Mouse (Mus musculus): ENCODE data around the gene Nr2e1.

Gene Nr2e1

GRCm38 (mm10) chr10:42587961-42588750 lies 4.7 kb upstream of the Nr2e1 start:
- DNase-seq, result no peak

DNA sequence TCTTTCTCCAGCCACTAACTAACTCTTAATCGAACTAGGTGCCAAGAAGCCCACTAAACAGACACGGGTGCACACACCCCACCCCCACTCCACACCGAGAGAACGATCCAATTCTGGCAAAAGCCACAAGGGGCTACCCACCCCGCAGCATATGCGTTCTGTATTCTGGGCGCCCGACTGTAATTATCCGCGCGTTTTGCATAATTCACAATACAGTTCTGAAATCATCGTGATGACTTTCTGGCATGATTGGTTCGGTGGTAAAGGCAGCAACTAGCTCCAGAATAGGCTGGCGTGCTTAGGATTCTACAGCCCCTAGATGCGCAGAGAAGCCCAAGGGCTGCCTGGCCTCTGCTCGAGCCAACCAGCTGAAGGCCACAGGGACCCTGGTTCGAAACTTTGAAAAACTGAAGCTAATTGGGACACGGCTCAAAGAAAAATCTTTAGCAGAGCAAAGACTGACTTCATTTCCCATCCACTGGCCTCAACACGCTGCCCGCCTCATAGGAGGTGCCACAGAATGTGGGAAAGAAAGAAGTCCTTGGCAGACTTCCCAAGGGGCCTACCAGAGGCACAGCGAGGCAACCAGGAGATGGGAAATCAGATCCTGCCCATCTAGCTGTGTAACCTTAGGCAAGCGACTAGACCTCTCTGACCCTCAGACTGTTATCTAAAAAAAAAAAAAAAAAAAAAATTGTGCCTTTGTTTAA lies 2.3 kb upstream of the Nr2e1 start:
- no peak for DNase-seq

- no peak for DNase-seq
These were observed 1.7 kb upstream of the Nr2e1 start for GRCm38 (mm10) chr10:42585156-42585555.

GRCm38 (mm10) chr10:42584436-42584983 lies 1.1 kb upstream of the Nr2e1 start:
- DNase-seq, result no peak

DNA sequence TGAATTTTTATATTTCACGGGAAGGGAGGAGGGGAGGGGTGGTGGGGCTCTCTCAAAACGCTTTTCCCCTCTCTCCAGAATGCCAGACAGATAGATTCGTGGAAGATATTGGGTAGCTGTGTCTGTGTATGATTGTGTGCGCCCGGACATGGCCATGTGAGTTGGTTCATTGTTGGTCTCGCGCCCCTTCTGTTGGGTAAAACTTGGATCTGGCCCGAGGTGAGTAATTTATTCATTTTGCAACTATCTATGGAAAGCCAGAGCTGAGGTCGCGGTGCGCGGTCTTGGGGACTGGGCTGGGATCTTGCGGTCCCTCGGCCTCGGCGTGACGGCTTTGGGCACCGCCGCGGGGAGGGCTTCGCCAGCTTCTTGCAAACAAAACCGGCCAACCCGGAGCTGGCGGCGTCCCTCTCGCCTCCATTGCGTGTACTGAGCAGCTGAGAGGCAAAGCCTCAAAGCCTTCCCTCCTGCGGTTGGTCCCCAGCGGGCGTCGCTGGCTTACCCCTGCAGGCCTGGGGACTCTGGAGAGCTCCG lies 537 bp upstream of the Nr2e1 start:
- DNase-seq, result no peak

- no peak for DNase-seq
These were observed 794 bp downstream of the Nr2e1 start for GRCm38 (mm10) chr10:42582566-42583110.

GRCm38 (mm10) chr10:42581694-42582565 lies 1.5 kb downstream of the Nr2e1 start:
- DNase-seq, result no peak

DNA sequence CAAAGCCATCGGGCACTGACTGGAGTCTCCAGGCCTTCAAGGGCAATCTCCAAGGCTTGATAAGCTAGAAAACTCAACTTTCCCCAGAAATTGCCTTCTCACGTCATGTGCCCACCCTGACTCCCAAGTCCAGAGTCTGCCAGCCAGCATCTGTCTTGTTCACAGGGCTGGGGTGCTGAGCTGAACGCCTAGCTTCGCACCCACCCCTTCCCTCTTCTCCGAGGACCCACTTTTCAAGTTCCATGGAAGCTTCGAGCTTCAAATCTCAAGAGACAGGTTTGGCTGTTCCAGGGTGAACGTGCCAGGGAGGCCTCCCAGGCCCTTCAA lies 2.5 kb downstream of the Nr2e1 start:
- no peak for DNase-seq

DNA sequence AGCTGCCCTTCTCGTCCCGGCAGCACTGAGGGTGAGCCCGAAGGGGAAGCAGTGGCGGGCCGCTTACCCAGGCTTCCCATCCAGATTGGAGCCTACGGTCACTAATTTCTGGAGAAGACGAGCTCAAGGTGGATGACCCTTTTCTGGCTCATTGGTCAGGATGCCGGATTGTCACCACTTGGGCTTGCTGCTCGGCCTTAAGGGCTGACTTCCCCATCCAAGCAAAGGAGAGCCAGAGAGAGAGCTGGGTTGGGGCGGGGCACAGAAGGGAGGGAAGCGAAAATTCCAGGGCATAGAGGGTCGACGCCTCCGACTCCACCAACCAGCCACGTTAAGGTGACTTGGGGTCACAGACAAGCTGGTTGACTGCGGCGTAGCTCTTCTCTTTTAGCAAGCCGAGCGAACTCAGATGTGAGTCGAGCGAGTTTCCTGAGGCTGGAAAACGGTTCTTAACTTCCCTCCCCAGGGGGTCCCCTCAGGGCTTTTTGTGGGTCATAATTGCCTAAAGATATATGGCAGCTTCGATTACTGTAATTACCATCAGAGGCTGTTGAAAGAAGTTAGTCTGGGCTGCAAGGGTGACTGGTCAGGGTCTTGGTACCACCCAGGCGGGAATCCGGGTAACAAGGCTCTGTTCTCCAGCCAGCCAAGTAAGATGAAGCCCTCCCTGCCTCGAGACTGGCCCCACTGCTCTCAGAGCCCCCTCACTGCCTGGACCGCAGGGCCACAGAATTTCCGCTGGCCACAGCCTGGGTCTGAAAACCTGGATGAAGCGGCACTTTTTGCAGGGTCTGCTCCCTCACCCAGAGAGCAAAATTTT lies 3.1 kb downstream of the Nr2e1 start:
- no peak for DNase-seq

DNA sequence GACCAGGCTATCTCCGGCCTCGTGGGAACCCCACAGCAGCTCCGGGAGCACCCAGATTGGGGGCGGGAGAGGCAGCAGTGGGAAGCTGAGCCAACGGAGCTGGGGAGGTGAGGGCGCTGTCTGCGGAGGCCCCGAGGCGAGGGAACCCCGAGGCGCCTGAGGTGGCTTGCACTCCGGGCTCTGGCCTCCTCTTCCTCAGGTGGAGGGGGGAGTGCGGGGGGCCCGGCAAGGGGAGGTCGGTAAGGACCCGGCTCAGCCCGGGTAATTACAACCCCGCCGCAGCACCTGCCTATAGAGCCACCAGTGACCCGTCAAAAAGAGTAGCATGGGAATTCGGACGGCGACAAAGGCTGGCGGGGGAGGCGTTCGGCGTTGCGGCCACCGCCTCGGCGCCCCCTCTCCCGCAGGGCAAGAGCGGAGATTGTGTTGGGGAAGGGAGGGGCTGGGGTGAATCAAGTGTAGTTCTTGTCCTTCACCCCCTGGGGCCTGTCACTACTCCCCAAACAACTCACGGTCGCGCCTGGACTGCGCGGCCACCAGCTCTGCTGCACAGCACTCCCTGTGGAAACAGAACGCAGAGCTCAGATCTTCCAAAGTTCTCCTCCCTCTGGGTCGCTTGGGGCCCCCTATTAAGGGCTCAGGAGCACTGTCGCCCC lies 3.8 kb downstream of the Nr2e1 start:
- no peak for DNase-seq

- no peak for DNase-seq
These were observed 4.5 kb downstream of the Nr2e1 start for GRCm38 (mm10) chr10:42578698-42579474.

GRCm38 (mm10) chr10:42578281-42578675 lies 5.2 kb downstream of the Nr2e1 start:
- DNase-seq, result no peak

- no peak for DNase-seq
These were observed 5.7 kb downstream of the Nr2e1 start for GRCm38 (mm10) chr10:42577525-42578280.

DNA sequence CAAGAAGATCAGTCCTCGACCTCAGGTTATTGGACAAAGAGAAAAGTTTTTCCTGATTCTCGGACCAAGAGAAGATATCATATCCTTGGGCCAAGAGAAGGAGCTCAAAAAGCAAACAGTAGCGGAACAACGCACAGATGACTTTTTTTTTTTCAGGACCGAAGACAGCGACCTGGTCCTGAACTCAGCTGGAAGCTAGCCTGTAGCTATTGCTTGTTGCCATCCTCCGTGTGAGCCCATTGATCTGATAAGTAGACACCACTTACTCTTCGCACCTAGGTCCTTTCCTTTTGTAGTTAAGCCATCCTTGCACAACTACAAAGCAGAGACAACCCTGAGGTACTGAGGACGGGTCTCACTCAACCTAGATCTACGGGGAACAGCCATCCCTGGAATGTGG lies 8.8 kb downstream of the Nr2e1 start:
- no peak for DNase-seq

DNA sequence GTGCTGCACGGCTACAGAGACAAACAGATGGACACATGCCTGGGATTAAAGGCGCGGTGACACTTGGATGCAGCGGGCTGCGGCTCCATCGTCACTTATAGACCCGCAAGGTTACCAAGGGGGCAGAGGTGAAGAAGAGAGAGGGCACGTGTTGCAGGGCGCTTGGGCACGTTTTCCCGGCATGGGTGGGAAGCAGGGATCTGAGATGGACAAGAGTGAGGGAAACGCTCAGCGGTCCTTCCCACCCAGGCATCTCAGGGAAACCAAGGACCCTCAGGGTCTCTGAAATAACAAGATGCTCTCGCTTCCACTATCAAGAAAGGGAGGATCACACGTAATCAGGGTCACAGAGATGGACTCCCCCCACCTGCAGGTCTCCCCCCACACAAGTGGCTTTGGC lies 10.5 kb downstream of the Nr2e1 start:
- no peak for DNase-seq

GRCm38 (mm10) chr10:42572567-42572966 lies 10.9 kb downstream of the Nr2e1 start:
- DNase-seq, result no peak

DNA sequence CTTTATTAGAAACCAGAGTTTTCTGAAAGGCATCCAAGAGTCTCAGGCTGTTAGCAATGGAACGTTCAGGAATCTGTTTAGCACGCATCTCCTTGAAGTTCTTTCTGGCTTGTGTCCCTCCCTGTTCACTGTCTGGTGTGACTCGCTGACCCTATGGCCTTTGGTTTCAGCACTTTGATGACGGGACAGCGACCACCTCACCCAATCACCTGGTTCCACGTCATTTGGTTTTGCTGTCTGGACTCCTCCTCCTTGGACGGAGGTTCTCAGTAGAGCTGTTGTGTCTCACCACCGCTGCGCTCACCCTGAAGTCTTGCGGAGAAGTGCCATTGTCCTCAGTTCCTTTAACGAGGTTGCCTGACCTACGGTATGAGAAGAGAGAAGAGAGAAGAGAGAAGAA lies 21.2 kb downstream of the Nr2e1 start:
- DNase-seq, result peak; percentile 56

DNA sequence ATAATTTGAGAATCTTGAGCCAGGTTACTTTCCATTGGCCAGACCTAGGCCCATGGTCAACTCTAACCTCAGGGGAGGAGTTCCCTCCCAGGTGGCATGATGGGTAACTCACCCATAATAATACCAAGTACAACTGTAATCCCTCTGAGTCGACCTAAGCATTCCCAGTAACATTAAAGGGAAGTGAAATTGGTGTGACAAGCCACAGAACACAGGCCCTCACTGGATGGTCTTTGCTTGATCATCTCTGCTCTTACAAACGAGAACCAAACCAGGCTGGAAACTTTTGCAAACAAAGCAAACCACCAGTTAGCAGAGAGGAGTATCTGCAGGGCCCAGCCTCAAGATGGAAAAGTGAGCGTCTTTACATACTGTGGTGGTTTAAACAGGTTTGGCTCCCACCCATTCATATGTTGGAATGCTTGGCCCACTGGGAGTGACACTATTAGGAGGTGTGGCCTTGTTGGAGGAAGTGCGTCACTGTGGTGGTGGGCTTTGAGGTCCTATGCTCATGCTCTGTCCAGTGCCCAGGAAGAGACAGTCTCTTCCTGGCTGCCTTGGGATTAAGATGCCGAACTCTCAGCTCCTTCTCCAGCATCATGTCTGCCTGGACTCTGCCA lies 23.7 kb downstream of the Nr2e1 start:
- DNase-seq, result no peak

DNA sequence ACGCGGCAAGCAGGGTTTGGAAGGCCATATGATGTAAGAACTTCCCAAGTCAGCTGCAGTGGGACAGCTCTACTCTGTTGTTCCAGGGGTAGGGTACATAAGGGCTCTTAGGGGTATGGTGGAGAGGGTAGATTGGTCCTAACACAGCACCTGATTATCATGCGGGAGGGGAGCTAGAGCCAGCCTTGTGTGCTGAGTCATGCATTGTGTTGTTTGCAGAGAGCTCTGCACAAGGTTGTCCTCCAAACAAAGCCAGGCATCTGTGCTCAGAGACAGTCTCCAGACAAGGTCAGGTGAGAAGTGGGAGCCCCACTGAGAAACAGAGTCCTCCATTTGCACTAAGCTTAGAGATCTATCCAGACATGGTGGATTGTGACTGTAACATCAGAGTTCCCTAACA lies 36.9 kb downstream of the Nr2e1 start:
- DNase-seq, result peak; percentile 48
